Mouse (Mus musculus) forebrain, embryonic 14.5 days (tissue): ENCODE results near the gene Zfand6. TPM values are rescaled to one million over a fixed set of nuclear protein-coding genes. Genes with fewer than 3 reads are reported as not detected.

Source experiments
- ATAC-seq: fragments of 200-750 bp; cut with Nextera tagmentation; 2 replicates; pipeline ENCODE4 v1.8.0; 2017; ENCODE audit warnings: mild to moderate bottlenecking, moderate library complexity
- DNase-seq: peaks from one replicate; pipeline ENCODE4 v3.0.0-alpha.2; 2015; ENCODE audit warnings: low spot score
- H3K27ac ChIP-seq: fragments of 300-500 bp; sonication (generic); 2 replicates; pipeline ENCODE4 v1.5.1; 2014; ENCODE audit warnings: low read depth, mild to moderate bottlenecking, control low read depth, low read length, moderate library complexity
- H3K27me3 ChIP-seq: fragments of 300-500 bp; sonication (generic); replicated peaks from 2 replicates; pipeline ENCODE4 v1.6.1; 2014; ENCODE audit warnings: low read length, control low read depth, mixed read lengths; ENCODE audit not compliant: control insufficient read depth, insufficient read depth
- H3K36me3 ChIP-seq: fragments of 300-500 bp; sonication (generic); 2 replicates; pipeline ENCODE4 v1.6.1; 2014; ENCODE audit warnings: low read length, control low read depth; ENCODE audit not compliant: control insufficient read depth, insufficient read depth
- H3K4me1 ChIP-seq: fragments of 300-500 bp; sonication (generic); 2 replicates; pipeline ENCODE4 v1.6.1; 2014; ENCODE audit warnings: antibody characterized with exemption, low read length, control low read depth; ENCODE audit not compliant: control insufficient read depth, insufficient read depth
- H3K4me2 ChIP-seq: fragments of 300-500 bp; sonication (generic); 2 replicates; pipeline ENCODE4 v1.6.1; 2014; ENCODE audit warnings: mild to moderate bottlenecking, control low read depth, low read length
- H3K4me3 ChIP-seq: fragments of 300-500 bp; sonication (generic); 2 replicates; pipeline ENCODE4 v1.5.1; 2014; ENCODE audit warnings: low read depth, low read length, control low read depth
- H3K9ac ChIP-seq: fragments of 300-500 bp; sonication (generic); 2 replicates; pipeline ENCODE4 v1.6.1; 2014; ENCODE audit warnings: mild to moderate bottlenecking, low read length, control low read depth, moderate library complexity
- H3K9me3 ChIP-seq: fragments of 300-500 bp; sonication (generic); replicated peaks from 2 replicates; pipeline ENCODE4 v1.6.1; 2016; ENCODE audit warnings: low read length, control low read depth, mixed read lengths; ENCODE audit not compliant: control insufficient read depth
- WGBS: fragments of 180-500 bp; shearing (Covaris S2); extraction: QIAGEN DNeasy Blood & Tissue Kit; methylation state at CpG from one replicate; pipeline ENCODE4 v1.1.7; 2014; 5-methylcytosine and 5-hydroxymethylcytosine counted together
- polyA plus RNA-seq: library from polyadenylated mRNA; unstranded; fragments of >200 nt; fragmentation: Nextera tagmentation; extraction: Ambion mirVana; gene quantifications from 2 replicates; pipeline ENCODE4 v1.2.1, GENCODE M21; 2014

Zfand6 gene
- polyA plus RNA-seq, 1 experiment from 2014 or later, result 234 TPM

GRCm38 (mm10) chr7:84594087-84594916, 95.5 kb downstream of the Zfand6 start:
- no peaks in the 10 kb centered on the region for H3K36me3 ChIP-seq
- WGBS, result 52% methylated on average over 8 of the region's 8 CpGs
- H3K9ac ChIP-seq, result no peak overlapping the region
- no peaks in the 10 kb centered on the region for H3K9me3 ChIP-seq
- no peak overlapping the region for H3K4me2 ChIP-seq
- H3K27ac ChIP-seq, result no peak overlapping the region
- no peak overlapping the region for H3K4me3 ChIP-seq
- DNase-seq (peak; percentile 79), ATAC-seq (peak; percentile 83)
- no peaks in the 10 kb centered on the region for H3K27me3 ChIP-seq
- no peaks in the 10 kb centered on the region for H3K4me1 ChIP-seq

DNA sequence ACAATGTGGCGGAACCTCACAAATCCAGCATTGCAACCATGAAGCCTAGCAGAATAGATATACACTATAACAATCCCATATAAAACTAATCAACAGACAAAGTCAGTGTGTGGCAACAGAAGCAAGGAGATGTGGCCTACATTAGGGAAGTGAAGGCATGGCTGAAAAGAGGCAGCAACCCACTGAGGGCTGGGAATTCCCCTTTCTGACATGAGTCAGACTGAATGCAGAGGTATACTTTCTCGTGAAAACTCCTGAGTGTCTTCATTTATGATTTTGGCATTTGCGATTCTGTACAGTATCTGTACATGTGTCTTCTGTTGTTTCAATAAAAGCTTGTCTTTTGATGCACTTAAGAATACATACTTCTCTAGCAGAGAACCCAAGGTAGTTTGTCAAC, 98.4 kb downstream of the Zfand6 start:
- H3K4me2 ChIP-seq, result no peak overlapping the region
- H3K27ac ChIP-seq, result no peak overlapping the region
- no peak overlapping the region for H3K4me3 ChIP-seq
- no peak overlapping the region for H3K9ac ChIP-seq
- H3K4me1 ChIP-seq, result no peaks in the 10 kb centered on the region
- ATAC-seq (no peak), DNase-seq (no peak)
- WGBS, result 94% methylated on average over 3 of the region's 3 CpGs
- no peaks in the 10 kb centered on the region for H3K9me3 ChIP-seq
- no peaks in the 10 kb centered on the region for H3K27me3 ChIP-seq
- no peaks in the 10 kb centered on the region for H3K36me3 ChIP-seq

DNA sequence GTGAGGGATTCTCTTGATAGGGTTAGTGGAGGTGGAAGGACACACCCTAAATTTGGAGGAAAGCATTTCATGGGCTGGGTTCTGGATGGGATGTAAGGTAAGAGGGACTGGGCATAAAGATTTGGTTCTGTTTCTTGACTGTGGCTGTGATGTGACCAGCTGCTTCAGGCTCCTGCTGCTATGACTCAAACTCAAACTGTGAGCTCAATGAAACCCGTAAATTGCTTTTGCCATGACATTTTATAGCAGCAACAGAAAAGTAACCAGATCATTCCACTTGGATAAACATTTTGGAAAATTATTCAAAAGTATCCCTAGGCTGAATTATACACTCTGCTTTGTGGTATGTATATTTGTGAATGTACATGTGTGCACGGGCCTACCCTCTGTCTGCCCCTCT, 99.1 kb downstream of the Zfand6 start:
- ATAC-seq, result no peak
- Histone ChIP-seq H3K27me3 (no peaks in the 10 kb centered on the region), H3K9me3 (no peaks in the 10 kb centered on the region), H3K27ac (no peak overlapping the region), H3K4me3 (no peak overlapping the region), H3K4me2 (no peak overlapping the region), H3K4me1 (no peaks in the 10 kb centered on the region), H3K9ac (no peak overlapping the region), H3K36me3 (no peaks in the 10 kb centered on the region)
- WGBS, result 82% methylated on average over 2 of the region's 2 CpGs
- no peak for DNase-seq

DNA sequence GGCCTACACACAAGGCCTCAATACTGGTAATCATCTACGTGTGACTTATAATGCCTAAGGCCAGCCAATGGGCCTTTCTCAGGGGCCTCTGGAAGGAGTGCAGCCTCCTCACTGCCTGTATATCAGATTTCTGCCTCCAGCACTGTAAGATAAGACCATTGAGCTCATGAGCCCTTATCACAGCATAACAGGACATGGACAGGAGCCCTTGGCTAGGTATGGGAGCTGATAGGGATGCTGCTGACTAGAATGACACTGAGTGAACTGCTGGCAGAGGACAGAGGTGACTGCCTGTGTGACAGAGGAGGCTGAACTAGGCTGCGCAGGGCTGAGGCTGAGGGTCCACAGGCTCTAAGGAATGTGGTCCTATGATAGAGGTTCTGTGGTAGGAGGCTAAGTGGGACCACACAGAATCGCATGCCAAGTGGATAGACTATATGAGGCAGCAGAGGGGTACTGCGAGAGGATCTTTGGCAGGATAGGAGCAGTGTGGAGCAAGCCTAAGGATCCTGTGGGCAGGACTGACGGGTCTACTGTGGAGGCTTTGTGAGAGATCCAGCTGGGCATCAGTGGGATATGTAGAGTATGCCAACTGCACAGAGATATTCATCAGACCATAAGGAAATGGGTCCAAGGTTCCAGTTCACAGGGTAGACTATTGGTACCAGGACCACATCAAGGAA, 102.5 kb downstream of the Zfand6 start:
- Histone ChIP-seq H3K9ac (no peak overlapping the region), H3K36me3 (no peaks in the 10 kb centered on the region), H3K27me3 (no peaks in the 10 kb centered on the region), H3K9me3 (no peaks in the 10 kb centered on the region), H3K4me3 (no peak overlapping the region), H3K4me2 (no peak overlapping the region), H3K27ac (0 out of 2 replicates have a peak overlapping the region, but pooled peaks have one; percentile 44), H3K4me1 (no peaks in the 10 kb centered on the region)
- no peak for ATAC-seq
- 85% methylated on average over 5 of the region's 5 CpGs for WGBS
- DNase-seq, result no peak

DNA sequence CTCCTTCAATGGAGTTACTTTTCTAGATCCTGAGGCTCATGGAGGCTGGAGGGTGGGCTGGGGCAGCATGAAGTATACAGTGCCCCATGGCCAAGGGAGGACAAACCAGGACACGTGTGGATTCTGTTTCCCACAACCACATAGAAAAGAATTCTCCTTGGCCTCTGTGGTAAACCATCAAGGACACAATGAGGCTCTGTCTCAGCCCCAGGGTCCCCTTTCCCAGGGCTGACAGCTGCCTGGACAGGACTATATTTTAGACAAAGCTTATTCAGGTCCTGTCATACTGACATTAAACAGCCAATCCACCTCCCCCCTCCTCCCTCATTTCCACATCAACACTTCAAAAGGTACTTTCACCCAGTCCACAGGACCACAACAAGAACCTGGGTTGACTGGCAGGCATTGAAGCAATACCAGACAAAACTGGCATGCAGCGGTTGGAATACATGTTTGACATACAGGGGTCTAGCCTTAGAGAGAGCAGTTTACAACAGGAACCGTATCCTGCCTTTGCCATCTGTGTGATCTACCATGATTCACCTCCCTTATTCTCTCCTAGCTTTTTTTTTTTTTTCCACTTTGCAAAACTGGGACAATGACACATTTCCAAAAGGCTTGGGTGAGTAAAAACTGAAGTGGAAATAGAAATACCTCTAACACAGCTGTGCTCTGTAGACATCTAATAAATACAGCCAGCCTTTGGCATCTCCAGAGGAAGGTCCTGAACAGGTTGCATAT, 103.2 kb downstream of the Zfand6 start:
- peak; percentile 45 for DNase-seq

DNA sequence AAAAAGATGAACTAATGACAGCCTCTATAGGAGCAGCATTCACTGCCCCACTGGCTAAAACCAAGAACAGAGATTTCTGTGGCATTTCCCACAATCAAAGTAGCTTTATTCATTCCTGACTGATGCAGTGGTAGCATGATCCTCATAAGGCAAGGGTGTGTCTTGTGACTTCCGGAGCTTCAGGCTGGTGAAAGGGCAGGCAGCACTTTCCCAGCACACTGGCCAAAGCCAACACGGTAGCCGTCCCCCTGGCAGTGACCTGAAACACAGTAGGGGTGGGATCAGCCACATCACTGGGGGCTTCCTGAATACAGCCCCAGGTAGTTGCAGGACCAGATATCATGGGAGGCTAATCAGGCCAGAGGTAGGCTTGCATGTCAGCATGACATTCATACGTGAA, 104.7 kb downstream of the Zfand6 start:
- no peak overlapping the region for H3K4me3 ChIP-seq
- no peaks in the 10 kb centered on the region for H3K4me1 ChIP-seq
- WGBS, result 91% methylated on average over 4 of the region's 4 CpGs
- H3K27me3 ChIP-seq, result no peaks in the 10 kb centered on the region
- H3K36me3 ChIP-seq, result no peaks in the 10 kb centered on the region
- no peak for ATAC-seq
- H3K27ac ChIP-seq, result no peak overlapping the region
- no peak overlapping the region for H3K9ac ChIP-seq
- DNase-seq, result no peak
- no peak overlapping the region for H3K4me2 ChIP-seq
- H3K9me3 ChIP-seq, result no peaks in the 10 kb centered on the region

More for the DNA sequence above, 103.2 kb downstream of the Zfand6 start:
- H3K4me1 ChIP-seq, result no peaks in the 10 kb centered on the region
- ATAC-seq, result peak; percentile 78
- H3K27ac ChIP-seq, result 0 out of 2 replicates have a peak overlapping the region, but pooled peaks have one; percentile 44
- H3K9me3 ChIP-seq, result no peaks in the 10 kb centered on the region
- 22% methylated on average over 3 of the region's 3 CpGs for WGBS
- no peak overlapping the region for H3K4me3 ChIP-seq
- no peak overlapping the region for H3K9ac ChIP-seq
- H3K4me2 ChIP-seq, result no peak overlapping the region
- no peaks in the 10 kb centered on the region for H3K27me3 ChIP-seq
- no peaks in the 10 kb centered on the region for H3K36me3 ChIP-seq

DNA sequence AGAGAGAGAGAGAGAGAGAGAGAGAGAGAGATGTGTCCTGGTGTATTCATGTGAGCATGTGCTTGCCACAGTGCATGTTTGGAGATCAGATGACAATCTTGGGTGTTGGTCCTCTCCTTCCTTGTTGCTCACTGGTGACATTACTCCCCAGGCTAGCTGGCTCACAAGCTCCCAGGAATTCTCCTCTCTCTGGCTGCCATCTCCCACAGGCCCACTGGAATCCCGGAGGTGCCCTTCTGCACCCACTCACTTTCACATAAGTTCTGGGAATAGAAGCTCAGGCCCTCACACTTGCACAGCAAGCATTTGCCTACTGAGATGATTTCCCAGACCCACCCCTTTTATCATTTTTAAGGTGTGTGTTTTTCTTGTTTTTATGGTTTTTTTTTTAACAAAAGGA, 110.0 kb downstream of the Zfand6 start:
- Histone ChIP-seq H3K4me3 (no peak overlapping the region), H3K36me3 (no peaks in the 10 kb centered on the region), H3K27ac (no peak overlapping the region), H3K4me2 (no peak overlapping the region), H3K27me3 (no peaks in the 10 kb centered on the region), H3K9me3 (no peaks in the 10 kb centered on the region), H3K4me1 (no peaks in the 10 kb centered on the region), H3K9ac (no peak overlapping the region)
- no peak for DNase-seq
- WGBS, result 100% methylated on average over 1 of the region's 1 CpGs
- ATAC-seq, result no peak

DNA sequence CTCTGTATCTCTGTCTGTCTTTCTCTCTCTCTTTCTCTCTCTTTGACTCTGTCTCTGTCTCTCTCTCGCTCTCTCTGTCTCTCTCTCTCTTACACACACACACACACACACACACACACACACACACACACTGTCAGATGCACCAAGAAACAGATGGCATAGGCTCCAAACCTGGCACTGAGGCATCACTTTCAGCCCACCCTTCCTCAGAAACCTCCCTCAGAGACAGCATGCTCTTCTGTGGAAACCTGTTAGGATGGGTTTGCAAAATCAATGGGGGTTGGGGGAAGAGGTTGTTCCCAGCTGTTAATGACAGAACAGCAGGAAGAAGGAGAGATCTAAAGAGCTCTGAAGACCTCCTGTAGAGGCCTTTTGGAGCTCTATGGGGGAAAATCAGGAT, 110.9 kb downstream of the Zfand6 start:
- WGBS, result 80% methylated on average over 1 of the region's 1 CpGs

More for the DNA sequence above, 110.9 kb downstream of the Zfand6 start:
- DNase-seq (peak; percentile 8), ATAC-seq (no peak)
- Histone ChIP-seq H3K36me3 (no peaks in the 10 kb centered on the region), H3K27ac (no peak overlapping the region), H3K9me3 (no peaks in the 10 kb centered on the region), H3K27me3 (no peaks in the 10 kb centered on the region), H3K4me3 (no peak overlapping the region), H3K9ac (no peak overlapping the region), H3K4me2 (no peak overlapping the region), H3K4me1 (no peaks in the 10 kb centered on the region)
